Mouse (Mus musculus) liver, postnatal 0 days (tissue): ENCODE results near the gene Kif15.

Experiments
- CTCF ChIP-seq: sonication (generic); IDR thresholded peaks from 2 replicates; pipeline ENCODE4 v1.5.1; 2016; ENCODE audit warnings: antibody characterized with exemption, low read depth
- EP300 ChIP-seq: IDR thresholded peaks from 2 replicates; pipeline ENCODE4 v1.6.1; 2016; ENCODE audit warnings: antibody characterized with exemption, low read depth, mild to moderate bottlenecking

DNA sequence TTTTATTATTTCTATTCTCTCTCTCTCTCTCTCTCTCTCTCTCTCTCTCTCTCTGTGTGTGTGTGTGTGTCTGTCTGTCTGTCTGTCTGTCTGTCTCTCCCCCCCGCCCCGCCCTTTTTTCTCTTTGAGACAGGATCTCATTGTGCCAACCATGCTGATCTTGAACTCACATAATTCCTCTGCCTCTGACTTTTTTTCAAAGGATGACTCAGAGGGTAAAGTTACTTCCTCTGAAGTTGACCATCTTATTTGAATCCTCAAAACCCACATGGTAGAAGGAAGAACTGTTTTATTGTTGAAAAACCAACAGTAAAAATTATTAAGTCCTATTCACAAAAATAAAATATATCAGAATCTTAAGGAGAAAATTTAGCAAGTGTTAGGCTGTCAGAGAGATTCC, 53.9 kb downstream of the Kif15 start:
- TF ChIP-seq CTCF (no peak), EP300 (no peak)
